In genomic region chr16:51985436-51985835, GRCm38 (mm10) we compare ENCODE assay signal across 14 mouse cellular contexts. TPM values are rescaled to one million over a fixed set of nuclear protein-coding genes. Genes with fewer than 3 reads are reported as not detected.
DNase-seq lines count a peak whose midpoint lies in the region; ATAC-seq and TF ChIP-seq lines count a peak whose summit lies in the region.
"Had no signal": no experiment of that assay in that cellular context is flagged by ENCODE, and none has a peak within 500 bp of the region (broad histone marks: within the 10 kb centered on the region; RNA-seq: fewer than 3 reads in every experiment).

No protein-coding gene starts in this region.

- H3K27ac ChIP-seq in kidney, adult 2 months (ENCODE audit: insufficient read depth, low read depth, low read length) = no peak overlapping the region
- H3K27ac ChIP-seq in kidney, embryonic 14.5 days (ENCODE audit: low read depth, low read length) = no peak overlapping the region
- H3K27ac ChIP-seq in embryonic fibroblast, embryonic 13.5 days (ENCODE audit: insufficient read depth, low read length) = peak overlapping the region; percentile 65
- H3K27ac ChIP-seq in thymus, adult 2 months (ENCODE audit: control insufficient read depth, insufficient read depth, low read length) = no peak overlapping the region
- H3K27ac ChIP-seq: hindbrain, embryonic 13.5 days; liver, embryonic 13.5 days; macrophage had no signal

- no peak for TF ChIP-seq CTCF in kidney, adult 2 months (conservative IDR thresholded peaks at IDR 0.05; ENCODE audit: insufficient read depth, insufficient read length, low read depth, low read length)
- no peak for TF ChIP-seq CTCF in embryonic fibroblast, embryonic 13.5 days (IDR thresholded peaks at IDR 0.05; ENCODE audit: borderline replicate concordance, insufficient read depth, low read length)
- no peak for TF ChIP-seq CTCF in thymus, adult 2 months (IDR thresholded peaks at IDR 0.05; ENCODE audit: borderline replicate concordance, control insufficient read depth, extremely low read depth, insufficient read depth, low read length, poor library complexity)

- 53% methylated on average over 8 of the region's 8 CpGs for WGBS in kidney, adult 2 months
- 71% methylated on average over 8 of the region's 8 CpGs for WGBS in kidney, embryonic 14.5 days
- 95% methylated on average over 8 of the region's 8 CpGs for WGBS in thymus, adult 2 months

- no peak overlapping the region for H3K4me2 ChIP-seq in kidney, embryonic 14.5 days (replicated peaks; ENCODE audit: low read depth, low read length)
- H3K4me2 ChIP-seq: hindbrain, embryonic 13.5 days; liver, embryonic 13.5 days had no signal

- TF ChIP-seq POLR2A in kidney, adult 2 months (IDR thresholded peaks at IDR 0.05; ENCODE audit: low read depth, low read length) = no peak
- no peak for TF ChIP-seq POLR2A in embryonic fibroblast, embryonic 13.5 days (IDR thresholded peaks at IDR 0.05; ENCODE audit: low read depth, low read length)
- no peak for TF ChIP-seq POLR2A in thymus, adult 2 months (IDR thresholded peaks at IDR 0.05; ENCODE audit: control insufficient read depth, extremely low read depth, insufficient read depth, low read length, poor library complexity)

- no peaks in the 10 kb centered on the region for H3K36me3 ChIP-seq in kidney, adult 2 months (ENCODE audit: control insufficient read depth, insufficient read depth, low read length)
- H3K36me3 ChIP-seq in kidney, embryonic 14.5 days (ENCODE audit: control insufficient read depth, insufficient read depth, low read length) = no peaks in the 10 kb centered on the region
- no peaks in the 10 kb centered on the region for H3K36me3 ChIP-seq in thymus, adult 2 months (ENCODE audit: control insufficient read depth, insufficient read depth, low read length)
- H3K36me3 ChIP-seq: hindbrain, embryonic 13.5 days; liver, embryonic 13.5 days had no signal

- no peak for ATAC-seq in kidney, embryonic 14.5 days (ENCODE audit: low FRiP score, low TSS enrichment)

- no peaks in the 10 kb centered on the region for H3K9me3 ChIP-seq in kidney, embryonic 14.5 days (ENCODE audit: control insufficient read depth, low read length)
- H3K9me3 ChIP-seq: hindbrain, embryonic 13.5 days; liver, embryonic 13.5 days had no signal

- no peak overlapping the region for H3K4me3 ChIP-seq in kidney, adult 2 months (ENCODE audit: insufficient read depth, low read depth, low read length)
- no peak overlapping the region for H3K4me3 ChIP-seq in kidney, embryonic 14.5 days (ENCODE audit: low read length)
- no peak overlapping the region for H3K4me3 ChIP-seq in embryonic fibroblast, embryonic 13.5 days (ENCODE audit: insufficient read depth, low read length)
- no peak overlapping the region for H3K4me3 ChIP-seq in thymus, adult 2 months (ENCODE audit: control insufficient read depth, insufficient read depth, low read length)
- H3K4me3 ChIP-seq: erythroblast, embryonic 14.5 days; hindbrain, embryonic 13.5 days; liver, embryonic 13.5 days had no signal

- H3K27me3 ChIP-seq in kidney, adult 2 months (replicated peaks; ENCODE audit: control insufficient read depth, insufficient read depth, low read length) = no peaks in the 10 kb centered on the region
- no peaks in the 10 kb centered on the region for H3K27me3 ChIP-seq in kidney, embryonic 14.5 days (ENCODE audit: control insufficient read depth, insufficient read depth, low read length)
- no peaks in the 10 kb centered on the region for H3K27me3 ChIP-seq in thymus, adult 2 months (ENCODE audit: control insufficient read depth, insufficient read depth, low read length)
- H3K27me3 ChIP-seq: hindbrain, embryonic 13.5 days; liver, embryonic 13.5 days had no signal

- H3K9ac ChIP-seq in kidney, embryonic 14.5 days (ENCODE audit: low read depth, low read length) = no peak overlapping the region
- H3K9ac ChIP-seq: hindbrain, embryonic 13.5 days; liver, embryonic 13.5 days had no signal

- peak; percentile 20 for DNase-seq in adrenal gland, adult 8-10 months
- no peak for DNase-seq in adrenal gland, adult 18-20 months (ENCODE audit: low spot score in 2 of 2)
- peak; percentile 19 for DNase-seq in kidney, adult 2 months
- DNase-seq in heart, postnatal 4 days = peak; percentile 13
- no peak for DNase-seq in MN1 (ENCODE audit: low spot score)
- no peak for DNase-seq in thymus, adult 2 months
- DNase-seq: kidney, adult 8-10 months; liver, embryonic 13.5 days; thymus, adult 18-20 months had no signal

- no peaks in the 10 kb centered on the region for H3K4me1 ChIP-seq in kidney, adult 2 months (ENCODE audit: control insufficient read depth, insufficient read depth, low read length)
- no peaks in the 10 kb centered on the region for H3K4me1 ChIP-seq in kidney, embryonic 14.5 days (ENCODE audit: control insufficient read depth, insufficient read depth, low read length)
- peaks cover 8% of the 10 kb centered on the region for H3K4me1 ChIP-seq in embryonic fibroblast, embryonic 13.5 days (ENCODE audit: control insufficient read depth, insufficient read depth, low read length)
- no peaks in the 10 kb centered on the region for H3K4me1 ChIP-seq in thymus, adult 2 months (replicated peaks; ENCODE audit: control insufficient read depth, insufficient read depth, low read length)
- H3K4me1 ChIP-seq: hindbrain, embryonic 13.5 days; liver, embryonic 13.5 days had no signal

RNA-seq across cellular contexts. Expression of gene Cblb, which starts 45.6 kb away (rescaled TPM):
- 10 to 100 TPM; 26.2 to 49.9 (median 36.7) TPM for total RNA-seq in adrenal gland, adult 8-10 months (2022)
- total RNA-seq in adrenal gland, adult 18-20 months (2021) = 10 to 100 TPM; 42.3 to 50.2 TPM
- 7.9 and 8.8 TPM in 2 replicates for polyA plus RNA-seq in kidney, adult 2 months (2012; rRNA removed)
- 13.9 and 27.2 TPM in 2 replicates for polyA plus RNA-seq in kidney, embryonic 14.5 days (2014; fragmentation: Nextera tagmentation; extraction: Ambion mirVana)
- 26.5 and 34.1 TPM in 2 replicates for polyA plus RNA-seq in embryonic fibroblast, embryonic 13.5 days (2011; ENCODE audit: insufficient read length, low read depth, missing spikeins)
- 10 to 100 TPM; 15.4 to 17.2 TPM for total RNA-seq in heart, postnatal 4 days (2021)
- 22.8 TPM in 2 replicates for polyA plus RNA-seq in thymus, adult 2 months (2012; rRNA removed)

Comparison
In these comparisons a context has a peak if more than half of its experiments do, and no peak if none do; other contexts are left out.
1. DNase-seq: peak in adrenal gland, adult 8-10 months (single experiment), kidney, adult 2 months (single experiment) and heart, postnatal 4 days (single experiment); none in adrenal gland, adult 18-20 months (0 of 2), MN1 (single experiment) and thymus, adult 2 months (single experiment).